Mouse (Mus musculus) layer of hippocampus, adult 6 months (tissue): ENCODE results near the gene Dgat2l6. TPM values are rescaled to one million over a fixed set of nuclear protein-coding genes. Genes with fewer than 3 reads are reported as not detected.

ENCODE experiments used
- long read RNA-seq, 2 experiments: library from polyadenylated mRNA; unstranded; transcript quantifications; one replicate each; pipeline ENCODE4 v2.0.0; 2019 to 2020
- polyA plus RNA-seq: library from polyadenylated mRNA; unstranded; fragments of <200 nt; fragmentation: Nextera tagmentation; gene quantifications from 2 replicates; pipeline ENCODE4 v1.2.3, GENCODE M21; 2021

Dgat2l6 gene
- polyA plus RNA-seq = 0.04 TPM in 1 of 2 replicates, not detected in the other
- long read RNA-seq, experiment 1 = 0 reads
- long read RNA-seq, experiment 2, partial matches to known transcripts = 0 of 1 reads
- long read RNA-seq, experiment 2, other reads (novel, unspliced or antisense) = 1 of 1 reads

GRCm38 (mm10) chrX:100524471-100524870, at the start of gene Dgat2l6:
Dgat2l6 (plus strand) TSS chrX:100524838.

GRCm38 (mm10) chrX:100494068-100494978, 30.3 kb upstream of the Dgat2l6 start, which contains the start of gene Igbp1:
Igbp1 (plus strand) TSS chrX:100494291.

GRCm38 (mm10) chrX:100571951-100572350, 47.3 kb downstream of the Dgat2l6 start, which contains the start of gene Awat1:
Awat1 (plus strand) TSS chrX:100572251.

GRCm38 (mm10) chrX:100594791-100595190, 70.2 kb downstream of the Dgat2l6 start, which contains the start of gene P2ry4:
P2ry4 (minus strand) TSS chrX:100594869.

Other genes starting within 250 kb of the Dgat2l6 start
- gene Otud6a, start 95.8 kb upstream of the Dgat2l6 start, polyA plus RNA-seq = not detected in 2 replicates
- gene Awat2, start 82.1 kb upstream of the Dgat2l6 start, polyA plus RNA-seq = 0.21 and 0.26 TPM in 2 replicates
- 27.0 and 31.3 TPM in 2 replicates for gene Igbp1, start 30.5 kb upstream of the Dgat2l6 start, polyA plus RNA-seq
- gene Awat1, start 47.4 kb downstream of the Dgat2l6 start, polyA plus RNA-seq = not detected in 2 replicates
- gene P2ry4, start 70.0 kb downstream of the Dgat2l6 start, polyA plus RNA-seq = not detected in 2 replicates
- 0.18 TPM in 1 of 2 replicates, not detected in the other for gene Arr3, start 80.7 kb downstream of the Dgat2l6 start, polyA plus RNA-seq
- 0.18 and 0.21 TPM in 2 replicates for gene Kif4, start 100.9 kb downstream of the Dgat2l6 start, polyA plus RNA-seq
- gene Pdzd11, start 101.7 kb downstream of the Dgat2l6 start, polyA plus RNA-seq = 84.5 and 94.6 TPM in 2 replicates
- 3.9 and 4.5 TPM in 2 replicates for gene Gdpd2, start 205.0 kb downstream of the Dgat2l6 start, polyA plus RNA-seq
- 9.9 and 10.3 TPM in 2 replicates for gene Dlg3, start 242.9 kb downstream of the Dgat2l6 start, polyA plus RNA-seq